Mouse (Mus musculus): ENCODE measurements around the gene Tmem82.

The Tmem82 gene

DNA sequence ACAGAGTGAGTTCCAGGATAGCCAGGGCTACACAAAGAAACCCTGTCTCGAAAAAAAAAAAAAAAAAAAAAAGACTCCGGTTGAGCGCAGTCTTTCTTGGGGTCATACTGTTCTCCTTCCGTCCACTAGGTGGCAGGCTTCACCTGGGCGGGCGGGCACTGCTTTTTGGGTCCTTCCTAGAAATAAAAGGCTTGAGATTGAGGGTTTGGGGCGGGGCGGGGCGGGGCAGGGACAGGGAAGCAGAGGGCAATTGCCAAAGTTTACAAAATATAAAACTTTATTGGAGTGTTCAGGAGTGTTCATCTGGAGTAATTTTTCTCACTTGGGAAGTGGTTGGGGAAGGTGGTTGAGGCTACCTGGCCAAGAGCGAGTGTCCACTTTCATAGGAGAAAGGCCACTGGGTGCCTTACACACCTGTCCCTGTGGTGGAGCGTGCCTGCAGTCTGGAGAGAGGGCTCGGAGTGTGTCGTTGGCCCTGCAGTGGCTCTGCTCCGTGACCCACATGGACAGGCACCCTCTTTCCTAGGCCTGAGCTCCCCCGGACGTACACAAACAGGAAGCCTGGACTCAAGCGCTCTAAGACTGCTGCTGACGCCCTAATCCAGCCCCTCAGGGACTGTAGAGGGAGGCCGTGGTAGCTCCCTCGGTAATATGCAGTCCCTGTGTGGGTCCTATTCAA lies at the start of gene Tmem82:
Gene Tmem82 (minus strand): TSS at position 69 of the 679 bp plus-strand sequence.
- peak in 1 of 2 experiments; percentile 60 for DNase-seq

DNA sequence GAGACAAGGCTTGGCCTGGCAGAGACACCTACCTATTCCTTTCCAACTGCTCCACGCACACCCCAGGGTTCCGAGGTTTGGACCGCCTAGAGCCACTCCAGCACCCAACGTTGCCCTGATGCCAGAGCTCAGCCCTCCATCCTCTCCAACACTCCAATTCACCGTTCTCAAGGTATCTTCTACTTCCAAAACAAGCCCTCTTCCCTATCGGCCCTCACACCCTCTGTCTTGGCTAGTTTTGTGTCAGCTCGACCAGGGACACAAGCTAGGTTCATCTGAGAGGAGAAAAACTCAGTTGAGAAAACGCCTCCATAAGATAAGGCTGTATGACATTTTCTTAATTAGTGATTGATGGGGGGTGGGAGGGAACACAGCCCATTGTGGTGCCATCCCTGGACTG lies 46.4 kb upstream of the Tmem82 start, which contains the start of gene Plekhm2:
Gene Plekhm2 (minus strand): TSS at position 101 of the 400 bp plus-strand sequence.
- DNase-seq, result no peak

DNA sequence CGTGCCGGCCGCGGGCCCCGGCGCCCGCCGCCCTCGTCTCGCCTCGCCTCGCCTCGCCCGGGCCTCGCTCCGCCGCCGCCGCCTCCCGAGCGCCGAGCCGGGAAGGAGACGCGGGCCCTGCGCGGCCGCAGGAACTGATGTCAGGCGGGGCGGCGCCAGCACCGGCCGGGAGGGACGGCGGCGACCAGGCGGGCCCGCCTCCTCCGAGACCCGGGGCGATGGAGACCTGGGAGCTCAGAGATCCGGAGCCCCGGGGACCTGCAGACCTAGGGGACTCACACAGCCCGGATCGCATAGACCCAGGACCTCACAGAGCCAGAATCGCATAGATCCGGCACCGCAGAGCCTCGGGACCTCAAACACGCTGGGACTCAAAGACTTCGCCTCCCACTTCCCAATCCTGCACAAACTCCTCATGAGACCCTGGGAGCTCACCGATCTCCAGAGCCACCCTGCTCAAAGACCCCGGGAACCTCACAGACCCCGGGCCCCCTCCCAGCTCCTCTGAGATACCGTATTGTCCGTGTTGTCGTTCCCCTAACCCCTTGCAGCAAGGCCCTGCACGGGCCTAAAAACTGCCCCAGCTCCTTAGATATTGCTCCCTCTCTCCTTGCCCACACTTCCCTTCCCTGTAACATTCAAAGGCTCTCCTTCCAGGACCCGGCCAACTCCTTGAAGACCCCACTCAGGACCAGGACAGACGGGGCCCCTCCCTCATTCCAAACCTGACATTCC lies 45.7 kb upstream of the Tmem82 start:
- peak; percentile 62 to 70 for DNase-seq

GRCm38 (mm10) chr4:141663122-141663931 lies 44.9 kb upstream of the Tmem82 start:
- no peak for DNase-seq

GRCm38 (mm10) chr4:141660884-141661283 lies 42.5 kb upstream of the Tmem82 start:
- DNase-seq, result no peak

- no peak for DNase-seq
These were observed 41.3 kb upstream of the Tmem82 start for GRCm38 (mm10) chr4:141659739-141660138.

DNA sequence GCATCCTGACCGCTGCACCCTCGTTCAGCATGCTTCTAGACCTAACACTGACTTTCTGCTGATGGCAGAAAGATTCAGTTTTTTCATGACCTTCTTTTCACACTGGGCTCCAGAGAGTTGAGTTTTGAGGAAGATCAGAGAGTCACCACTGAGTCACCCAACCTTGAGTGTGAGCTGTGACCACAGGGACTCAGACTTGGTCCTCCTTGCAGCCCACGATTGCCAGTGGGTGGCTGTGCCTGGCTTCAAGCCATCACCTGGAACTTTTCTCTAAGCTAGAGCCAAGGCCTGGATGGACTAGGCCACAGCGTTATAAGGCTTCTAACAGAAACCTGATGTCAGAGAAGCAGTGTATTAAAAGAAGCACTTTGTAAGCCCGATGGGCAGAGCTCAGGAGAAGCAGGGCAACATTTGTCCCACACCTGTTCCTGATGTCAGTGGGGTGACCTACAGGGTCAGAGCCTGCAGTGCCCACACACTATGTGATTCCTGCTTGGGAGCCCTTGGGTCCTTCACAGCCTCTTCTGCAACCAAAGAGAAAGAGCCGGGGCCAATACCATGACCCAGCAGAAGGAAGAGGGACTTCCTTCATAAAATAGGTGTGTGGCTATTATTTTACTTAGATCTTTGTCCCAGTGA lies 40.5 kb upstream of the Tmem82 start:
- DNase-seq, result no peak

DNA sequence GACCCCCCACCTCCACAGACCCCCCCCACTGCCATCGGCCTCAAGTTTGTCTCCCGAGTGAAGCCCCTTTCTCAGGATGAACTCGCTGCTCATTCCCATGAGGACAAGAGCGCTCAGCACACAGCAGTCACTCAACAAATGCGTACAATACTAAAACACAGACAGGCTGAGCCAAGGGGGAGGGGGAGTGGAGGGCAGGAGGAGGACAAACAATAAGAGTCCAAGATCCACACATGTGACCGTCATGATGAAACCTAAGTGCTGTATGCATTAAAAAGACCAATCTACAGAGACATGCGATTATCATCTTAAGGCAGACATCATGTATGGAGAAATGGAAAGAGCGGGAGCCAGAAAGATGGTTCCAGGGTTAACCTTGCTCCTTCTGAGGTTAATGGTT lies 38.5 kb upstream of the Tmem82 start:
- DNase-seq, result no peak

- DNase-seq, result no peak
These were observed 37.6 kb upstream of the Tmem82 start for GRCm38 (mm10) chr4:141655908-141656608.

DNA sequence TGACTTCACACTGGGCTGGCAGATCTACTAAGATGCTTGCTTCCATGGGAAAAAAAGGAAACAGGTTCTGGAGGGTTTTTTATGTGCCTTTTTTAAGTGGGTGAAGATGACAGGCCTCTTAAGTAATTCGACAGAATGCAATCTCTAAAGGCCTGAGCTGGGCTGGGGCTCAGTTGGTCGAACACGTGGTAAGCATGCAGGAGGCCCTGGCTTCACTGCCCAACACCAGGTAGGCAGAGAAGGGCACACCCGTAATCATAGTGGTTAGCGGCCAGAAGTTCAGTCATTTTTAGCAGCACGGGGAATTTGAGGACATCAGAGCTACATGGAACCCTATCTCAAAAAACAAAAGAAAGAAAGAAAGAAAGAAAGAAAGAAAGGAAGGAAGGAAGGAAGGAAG lies 36.1 kb upstream of the Tmem82 start:
- no peak for DNase-seq

- DNase-seq, result no peak
These were observed 35.4 kb upstream of the Tmem82 start for GRCm38 (mm10) chr4:141653813-141654212.

DNA sequence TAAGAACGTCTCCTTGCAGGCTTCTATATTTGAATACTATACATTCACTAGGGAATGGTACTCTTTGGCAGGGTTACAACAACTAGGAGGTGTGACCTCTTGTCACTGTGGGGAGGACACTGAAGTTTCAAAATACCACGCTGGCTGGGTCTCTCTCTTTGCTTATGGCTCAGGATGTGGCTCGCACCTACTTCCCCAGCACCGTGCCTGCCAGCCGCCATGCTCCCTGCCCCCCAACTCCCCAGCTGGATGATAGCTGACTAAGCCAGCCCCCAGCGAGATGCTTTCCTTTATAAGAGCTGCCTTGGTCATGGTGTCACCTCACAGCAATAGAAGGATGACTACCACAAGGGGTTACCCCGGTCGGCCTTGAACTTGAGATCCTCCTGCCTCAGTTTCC lies 34.6 kb upstream of the Tmem82 start:
- DNase-seq, result no peak

DNA sequence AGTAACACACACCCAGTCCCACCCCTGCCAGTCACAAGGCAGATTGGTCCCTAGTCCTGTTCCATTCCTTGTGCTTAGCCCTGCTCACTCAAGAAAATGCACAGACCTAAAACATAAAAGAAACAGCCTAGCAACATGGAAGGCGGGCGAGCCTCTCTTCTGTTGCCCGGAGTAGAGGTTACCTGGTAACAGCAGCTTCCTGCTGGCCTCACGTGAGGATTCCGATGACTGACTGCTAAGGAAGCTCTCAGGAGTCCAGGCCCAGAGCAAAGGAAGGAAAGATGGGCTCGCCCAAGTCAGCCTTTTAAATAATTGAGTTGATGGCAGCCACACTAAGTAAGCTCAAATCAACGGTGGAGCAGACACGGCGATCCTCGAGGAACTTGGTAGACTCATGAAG lies 33.5 kb upstream of the Tmem82 start:
- DNase-seq, result no peak

- no peak for DNase-seq
These were observed 32.9 kb upstream of the Tmem82 start for GRCm38 (mm10) chr4:141651286-141651685.

DNA sequence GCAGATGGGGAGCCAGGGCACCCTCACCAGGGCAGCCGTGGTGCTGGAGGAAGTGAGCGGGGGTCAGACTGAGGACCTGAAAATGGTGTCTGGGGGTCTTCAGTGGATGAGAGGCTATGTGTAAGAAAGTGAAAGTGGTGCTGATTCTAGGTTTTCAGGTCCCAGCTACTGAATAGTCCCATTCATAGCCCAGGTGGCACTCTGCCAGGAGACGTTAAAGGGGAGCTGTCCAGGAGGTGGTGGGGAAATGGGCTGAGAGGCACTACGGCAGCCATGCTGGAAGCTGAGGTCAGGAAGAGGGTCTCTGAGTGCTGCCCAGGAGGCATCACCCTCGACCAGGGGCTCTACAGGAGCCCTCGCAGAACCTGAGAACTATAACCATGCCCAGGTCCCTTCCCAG lies 30.8 kb upstream of the Tmem82 start:
- DNase-seq, result no peak

DNA sequence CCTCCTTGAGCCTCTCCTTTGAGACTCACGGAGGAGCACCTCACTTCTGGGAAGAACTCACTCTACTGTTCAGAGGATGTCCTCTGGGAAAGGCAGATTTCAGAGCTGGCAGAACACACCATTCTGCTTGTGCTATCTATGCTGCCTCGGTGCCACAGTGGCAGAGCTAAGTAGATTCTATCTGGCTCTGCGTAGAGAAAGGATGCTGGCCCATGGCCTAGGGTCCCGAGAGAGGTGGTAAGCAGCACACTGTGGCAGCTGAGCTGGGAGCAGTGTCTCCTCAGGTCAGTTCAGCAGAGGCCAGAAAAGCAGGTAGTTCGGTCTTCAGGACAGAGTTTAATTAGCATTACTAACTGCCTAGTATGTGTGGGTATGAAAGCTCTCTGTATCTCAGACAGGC lies 29.8 kb upstream of the Tmem82 start:
- no peak for DNase-seq

DNA sequence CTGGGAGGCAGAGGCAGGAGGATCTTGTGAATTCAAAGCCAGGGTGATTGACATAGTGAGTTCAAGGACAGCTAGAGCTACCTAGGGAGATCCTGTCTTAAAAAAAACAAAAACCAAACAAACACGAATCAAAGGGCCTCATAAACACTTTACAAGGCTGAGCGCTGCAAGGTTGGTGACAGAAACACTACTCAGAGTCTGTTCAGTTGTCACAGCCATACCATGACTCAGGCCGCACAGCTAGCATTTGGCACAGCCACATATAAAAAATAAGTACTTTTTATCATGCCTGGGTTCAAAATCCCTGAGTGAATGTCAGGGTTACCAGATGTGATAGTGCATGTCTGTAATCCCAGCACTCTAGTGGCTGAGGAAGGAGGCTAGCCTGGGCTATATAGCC lies 28.8 kb upstream of the Tmem82 start:
- DNase-seq, result no peak

GRCm38 (mm10) chr4:141645988-141646387 lies 27.6 kb upstream of the Tmem82 start:
- DNase-seq, result no peak

GRCm38 (mm10) chr4:141643118-141643855 lies 24.9 kb upstream of the Tmem82 start:
- peak; percentile 84 to 88 for DNase-seq

GRCm38 (mm10) chr4:141641961-141642811 lies 23.8 kb upstream of the Tmem82 start:
- peak; percentile 68 to 71 for DNase-seq

- DNase-seq, result peak; percentile 84 to 91
These were observed 22.9 kb upstream of the Tmem82 start for GRCm38 (mm10) chr4:141641353-141641771.

Measured in kidney, adult 8-10 months (tissue).